Mouse (Mus musculus) heart, postnatal 0 days (tissue): ENCODE measurements at regions not wholly inside any gene's neighbourhood (a gene's known extent, or its start where the extent isn't known, plus 50 kb on each side); places are given as distances from the start of the nearest gene placed in this dataset.

ENCODE experiments used
- CTCF ChIP-seq: IDR thresholded peaks from 2 replicates; pipeline ENCODE4 v1.5.1; 2016; ENCODE audit warnings: antibody characterized with exemption, control low read depth, low read depth
- EP300 ChIP-seq: IDR thresholded peaks from 2 replicates; pipeline ENCODE4 v1.6.1; 2016; ENCODE audit warnings: antibody characterized with exemption, low read depth

- no peak for TF ChIP-seq EP300
- TF ChIP-seq CTCF: no peak
These were observed 169.8 kb upstream of the Rasgrp1 start for GRCm38 (mm10) chr2:117512551-117512950.
